Mouse (Mus musculus) G1E (cell line): ENCODE results near the gene Hdc. TPM values are rescaled to one million over a fixed set of nuclear protein-coding genes. Genes with fewer than 3 reads are reported as not detected.
"Not testable (repeated sequence)": the region's sequence is repeated elsewhere in the genome, so short reads cannot be mapped to it uniquely, and the experiment has no call there.

Experiments used
- ATAC-seq: 2 replicates; pipeline ENCODE4 v1.8.0; 2016; ENCODE audit warnings: mild to moderate bottlenecking; ENCODE audit not compliant: insufficient number of reproducible peaks, poor library complexity, low FRiP score, severe bottlenecking; ENCODE audit errors: extremely low read depth
- DNase-seq: peaks from one replicate; pipeline ENCODE4 v3.0.0; 2012; ENCODE audit warnings: low spot score
- H3K27me3 ChIP-seq: 2 replicates; pipeline ENCODE4 v1.6.1; 2012; ENCODE audit warnings: mild to moderate bottlenecking, low read length, inconsistent platforms; ENCODE audit not compliant: insufficient read depth
- H3K36me3 ChIP-seq: replicated peaks from 2 replicates; pipeline ENCODE3; 2012; ENCODE audit warnings: mild to moderate bottlenecking, inconsistent platforms
- H3K4me1 ChIP-seq: 2 replicates; pipeline ENCODE4 v1.6.1; 2012; ENCODE audit warnings: low read depth, low read length, inconsistent platforms, mixed read lengths; ENCODE audit not compliant: insufficient read depth
- H3K4me3 ChIP-seq: 2 replicates; pipeline ENCODE4 v1.5.1; 2012; ENCODE audit warnings: low read depth, mild to moderate bottlenecking, inconsistent platforms, low read length, moderate library complexity, mixed read lengths
- H3K9me3 ChIP-seq: replicated peaks from 2 replicates; pipeline ENCODE4 v1.6.1; 2012; ENCODE audit warnings: inconsistent platforms
- CTCF ChIP-seq: IDR thresholded peaks from 2 replicates; pipeline ENCODE4 v1.5.1; 2012; ENCODE audit warnings: low read depth, low read length, inconsistent platforms, mixed read lengths
- GATA1 ChIP-seq: IDR thresholded peaks from 2 replicates; pipeline ENCODE4 v1.6.1; 2012; ENCODE audit warnings: borderline replicate concordance, low read length, inconsistent platforms, mixed read lengths
- GATA2 ChIP-seq: IDR thresholded peaks from 2 replicates; pipeline ENCODE4 v1.6.1; 2012; ENCODE audit warnings: low read depth, low read length, inconsistent platforms, borderline replicate concordance
- POLR2AphosphoS5 ChIP-seq: IDR thresholded peaks from 2 replicates; pipeline ENCODE4 v1.6.1; 2012; ENCODE audit warnings: low read depth, low read length, inconsistent platforms; ENCODE audit not compliant: insufficient replicate concordance
- TAL1 ChIP-seq: conservative IDR thresholded peaks from 2 replicates; pipeline ENCODE4 v1.6.1; 2012; ENCODE audit warnings: low read depth, low read length, inconsistent platforms, mixed read lengths
- polyA plus RNA-seq: library from polyadenylated mRNA; stranded (reverse); fragments of >175 nt; gene quantifications from 2 replicates; pipeline ENCODE4 v1.2.3, GENCODE M21; 2012
- total RNA-seq, 2 experiments: library from RNA; stranded (forward) in 1 of 2; stranded (reverse) in 1 of 2; fragments of 200-1000 nt in 1 of 2; fragments of >200 nt in 1 of 2; fragmentation: Nextera tagmentation in 1 of 2; gene quantifications; 2 replicates each; pipeline ENCODE4 v1.2.3; 2014 to 2017

Hdc gene
- total and polyA plus RNA-seq, 3 experiments: 2.6 to 42.0 (median 21.5) TPM

GRCm38 (mm10) chr2:126623138-126623537, 4.0 kb upstream of the Hdc start:
- ATAC-seq (no peak), DNase-seq (no peak)
- Histone ChIP-seq H3K4me3 (no peak overlapping the region), H3K36me3 (peaks cover 8% of the 10 kb centered on the region), H3K27me3 (peaks cover 13% of the 10 kb centered on the region), H3K4me1 (peaks cover 14% of the 10 kb centered on the region), H3K9me3 (no peaks in the 10 kb centered on the region)
- TF ChIP-seq GATA1 (no peak), POLR2AphosphoS5 (no peak), GATA2 (no peak), CTCF (no peak), TAL1 (no peak)

- Histone ChIP-seq H3K27me3 (peaks cover 13% of the 10 kb centered on the region), H3K36me3 (peaks cover 1% of the 10 kb centered on the region), H3K9me3 (no peaks in the 10 kb centered on the region), H3K4me3 (no peak overlapping the region), H3K4me1 (peaks cover 14% of the 10 kb centered on the region)
- no peak for TF ChIP-seq GATA2
- TF ChIP-seq POLR2AphosphoS5: no peak
- no peak for TF ChIP-seq TAL1
- TF ChIP-seq GATA1: no peak
- TF ChIP-seq CTCF: no peak
- DNase-seq (no peak), ATAC-seq (no peak)
Observed at GRCm38 (mm10) chr2:126622455-126622854, 3.4 kb upstream of the Hdc start.

DNA sequence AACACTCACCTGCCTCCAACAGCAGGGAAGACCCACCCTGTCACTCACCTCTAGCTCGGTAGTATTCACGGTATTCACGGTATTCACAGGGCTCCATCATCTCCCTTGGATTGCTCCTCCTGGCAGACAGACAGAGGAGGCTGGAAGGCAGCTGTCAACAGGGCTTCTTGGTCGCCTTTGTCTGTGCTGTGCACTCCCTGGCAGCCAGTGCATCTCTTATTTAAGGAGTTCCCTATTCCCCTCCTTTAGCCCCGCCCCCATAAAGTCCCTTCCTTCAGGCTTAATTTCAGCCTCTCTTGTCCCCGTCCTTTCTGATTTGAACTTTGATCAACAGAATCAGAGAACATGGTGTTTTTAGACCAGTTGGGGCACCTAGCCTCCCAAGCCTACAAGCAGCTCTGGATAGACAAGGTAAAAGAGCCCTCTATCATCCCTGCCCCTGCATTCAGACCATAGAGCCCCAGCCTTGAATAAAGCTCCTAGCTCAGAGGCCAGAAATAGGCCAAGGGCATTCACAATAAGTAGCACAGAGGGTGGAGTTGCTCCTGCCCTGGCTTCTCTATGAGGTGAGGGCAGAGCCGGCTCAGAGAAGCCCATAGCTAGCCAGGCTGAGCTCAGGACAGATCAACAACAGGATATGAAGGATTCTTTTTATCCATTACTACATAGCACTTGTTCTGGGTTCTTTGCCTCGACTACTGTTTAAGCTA, 474 bp downstream of the Hdc start:
- H3K4me1 ChIP-seq: peaks cover 14% of the 10 kb centered on the region
- peaks cover 17% of the 10 kb centered on the region for H3K27me3 ChIP-seq
- ATAC-seq (no peak), DNase-seq (no peak)
- TF ChIP-seq TAL1 (no peak), CTCF (no peak), GATA2 (no peak), POLR2AphosphoS5 (no peak), GATA1 (no peak)
- H3K36me3 ChIP-seq: no peaks in the 10 kb centered on the region
- no peak overlapping the region for H3K4me3 ChIP-seq
- no peaks in the 10 kb centered on the region for H3K9me3 ChIP-seq

DNA sequence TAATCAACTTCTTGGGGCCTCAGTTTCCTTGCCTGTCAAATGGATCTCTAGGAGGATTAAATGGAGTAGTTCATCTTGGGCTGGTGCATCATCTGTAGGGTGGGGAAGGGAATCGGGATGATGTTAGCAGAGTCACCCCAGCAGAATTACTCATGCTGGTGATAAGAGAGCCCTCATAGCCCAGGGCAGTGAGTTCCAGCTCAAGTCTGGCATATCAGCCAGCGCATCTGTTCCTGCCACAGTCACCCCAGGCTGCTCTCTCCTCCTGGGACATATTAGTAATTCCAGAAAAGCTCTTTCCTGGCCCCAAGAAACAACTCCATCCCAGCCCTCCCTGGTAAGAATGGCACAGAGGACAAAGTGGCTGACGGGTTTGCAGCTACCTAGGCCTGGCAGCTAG, 3.7 kb downstream of the Hdc start:
- no peak for TF ChIP-seq POLR2AphosphoS5
- TF ChIP-seq GATA2: no peak
- TF ChIP-seq TAL1: no peak
- TF ChIP-seq GATA1: no peak
- TF ChIP-seq CTCF: no peak
- DNase-seq: no peak
- peaks cover 11% of the 10 kb centered on the region for H3K27me3 ChIP-seq
- no peak overlapping the region for H3K4me3 ChIP-seq
- no peak for ATAC-seq
- no peaks in the 10 kb centered on the region for H3K9me3 ChIP-seq
- H3K36me3 ChIP-seq: no peaks in the 10 kb centered on the region
- peaks cover 14% of the 10 kb centered on the region for H3K4me1 ChIP-seq

GRCm38 (mm10) chr2:126609600-126609999, 9.5 kb downstream of the Hdc start:
- H3K36me3 ChIP-seq, H3K4me3 ChIP-seq, ATAC-seq, H3K9me3 ChIP-seq, DNase-seq, H3K4me1 ChIP-seq: not testable (repeated sequence)
- H3K27me3 ChIP-seq: peaks cover 19% of the 10 kb centered on the region

GRCm38 (mm10) chr2:126607553-126608203, 11.4 kb downstream of the Hdc start:
- ATAC-seq (no peak), DNase-seq (no peak)
- no peak for TF ChIP-seq GATA2
- TF ChIP-seq TAL1: no peak
- TF ChIP-seq POLR2AphosphoS5: no peak
- TF ChIP-seq CTCF: no peak
- no peak for TF ChIP-seq GATA1
- Histone ChIP-seq H3K36me3 (no peaks in the 10 kb centered on the region), H3K4me3 (no peak overlapping the region), H3K9me3 (no peaks in the 10 kb centered on the region), H3K27me3 (peaks cover 22% of the 10 kb centered on the region), H3K4me1 (peaks cover 5% of the 10 kb centered on the region; the same call in 1 of the 2 replicates)

DNA sequence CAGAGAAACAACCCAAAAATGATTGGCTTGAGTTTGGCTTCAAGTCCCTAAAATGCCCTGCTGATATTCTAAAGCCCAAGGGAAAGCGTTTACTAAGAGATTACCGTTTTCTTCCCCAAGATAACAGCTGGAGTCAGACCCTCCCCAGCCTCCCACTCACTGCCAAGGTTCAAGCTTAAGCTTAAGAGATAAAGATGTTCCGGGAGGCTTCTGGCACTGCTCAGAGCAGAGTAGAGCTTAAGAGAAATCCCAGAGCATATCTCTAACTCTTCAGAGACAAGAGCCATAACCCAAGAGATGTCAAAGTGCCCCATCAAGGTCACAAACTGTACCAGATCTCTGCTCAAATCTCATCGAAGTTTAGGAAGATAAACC, 12.4 kb downstream of the Hdc start:
- Histone ChIP-seq H3K4me1 (peaks cover 9% of the 10 kb centered on the region; the same call in 1 of the 2 replicates), H3K9me3 (no peaks in the 10 kb centered on the region), H3K36me3 (no peaks in the 10 kb centered on the region), H3K27me3 (peaks cover 27% of the 10 kb centered on the region), H3K4me3 (no peak overlapping the region)
- DNase-seq (no peak), ATAC-seq (no peak)
- no peak for TF ChIP-seq TAL1
- no peak for TF ChIP-seq POLR2AphosphoS5
- no peak for TF ChIP-seq CTCF
- no peak for TF ChIP-seq GATA1
- no peak for TF ChIP-seq GATA2
